Mouse (Mus musculus) spleen, adult 18-20 months (tissue): ENCODE data around the gene Fam209.

Experiments used
- DNase-seq, 2 experiments: peaks; one replicate each; pipeline ENCODE4 v3.0.0; 2022; ENCODE audit warnings: mixed read lengths in 2 of 2

Gene Fam209

GRCm38 (mm10) chr2:172472318-172472717 lies at the start of gene Fam209:
Fam209 (plus strand) TSS chr2:172472520.
- DNase-seq, result no peak

DNA sequence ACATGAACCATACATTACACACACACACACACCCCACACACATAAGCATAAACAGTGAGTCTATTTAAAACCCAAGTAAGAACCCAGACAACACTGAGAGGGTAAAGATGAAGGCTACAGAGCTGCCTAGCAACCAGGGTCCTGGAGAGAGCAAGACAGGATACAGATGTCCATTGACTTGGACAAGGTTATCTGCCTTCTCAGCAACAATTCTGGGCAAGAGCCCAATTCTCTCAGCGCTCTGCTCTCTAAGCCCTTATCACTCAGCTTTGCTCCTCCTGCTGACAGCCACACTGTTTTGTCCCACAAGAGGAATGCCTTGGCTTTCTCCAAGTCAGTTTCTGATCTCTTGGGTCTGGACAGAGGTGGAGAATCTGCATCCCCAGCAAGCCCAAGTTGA lies 41.7 kb upstream of the Fam209 start:
- no peak for DNase-seq

DNA sequence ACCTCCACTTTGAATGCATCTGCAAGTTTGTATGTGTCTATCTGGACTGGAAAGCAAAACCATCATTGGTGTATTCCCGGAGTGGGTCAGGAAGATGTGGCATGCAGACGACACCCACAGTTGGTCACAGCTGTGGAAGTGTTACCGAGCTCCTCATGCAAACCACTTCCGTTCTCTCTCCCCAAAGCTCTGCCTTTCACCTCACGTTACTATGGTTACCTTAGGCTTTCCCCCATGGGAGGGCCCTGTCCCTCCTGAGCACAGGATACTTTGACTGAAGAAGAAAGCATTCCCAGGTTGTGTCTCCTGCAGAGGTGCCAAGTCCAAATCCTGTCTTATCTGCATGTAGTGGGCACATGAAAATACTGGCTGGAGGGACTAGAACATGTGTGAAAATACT lies 38.6 kb upstream of the Fam209 start:
- peak; percentile 52 to 55 for DNase-seq

- peak in 1 of 2 experiments; percentile 24 for DNase-seq
Measured at GRCm38 (mm10) chr2:172437371-172437952, 34.9 kb upstream of the Fam209 start.

- DNase-seq, result peak; percentile 95 to 99
Measured at GRCm38 (mm10) chr2:172439843-172440639, 32.3 kb upstream of the Fam209 start, which contains the start of gene Rtf2. Rtf2 (plus strand) TSS chr2:172440556.

- DNase-seq, result no peak
Measured at GRCm38 (mm10) chr2:172440640-172441005, 31.7 kb upstream of the Fam209 start.

GRCm38 (mm10) chr2:172441176-172441575 lies 31.1 kb upstream of the Fam209 start:
- no peak for DNase-seq

- no peak for DNase-seq
Measured at GRCm38 (mm10) chr2:172445617-172446016, 26.7 kb upstream of the Fam209 start.

GRCm38 (mm10) chr2:172447317-172447716 lies 25.0 kb upstream of the Fam209 start:
- peak in 1 of 2 experiments; percentile 50 for DNase-seq

- DNase-seq, result no peak
Measured at GRCm38 (mm10) chr2:172448329-172448728, 24.0 kb upstream of the Fam209 start.

GRCm38 (mm10) chr2:172450640-172451039 lies 21.7 kb upstream of the Fam209 start:
- DNase-seq, result no peak

DNA sequence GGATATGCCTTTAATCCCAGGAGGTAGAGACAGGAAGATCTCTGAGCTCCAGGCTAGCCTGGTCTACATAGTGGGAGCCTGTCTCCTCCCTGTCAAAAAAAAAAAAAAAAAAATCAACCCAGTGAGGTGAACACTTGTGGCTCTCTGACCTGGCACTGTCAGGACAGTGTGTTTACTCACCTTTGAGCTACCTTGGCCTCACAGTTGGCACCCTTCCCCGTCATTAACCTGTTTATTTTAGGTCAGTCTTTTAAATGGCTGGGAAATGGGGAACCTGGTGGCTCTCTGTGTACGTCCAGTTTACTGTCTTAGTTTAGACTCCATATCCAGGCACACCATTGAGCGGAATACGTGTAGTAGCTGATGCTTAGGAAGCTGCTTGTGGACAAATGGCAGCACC lies 20.3 kb upstream of the Fam209 start:
- DNase-seq, result no peak

DNA sequence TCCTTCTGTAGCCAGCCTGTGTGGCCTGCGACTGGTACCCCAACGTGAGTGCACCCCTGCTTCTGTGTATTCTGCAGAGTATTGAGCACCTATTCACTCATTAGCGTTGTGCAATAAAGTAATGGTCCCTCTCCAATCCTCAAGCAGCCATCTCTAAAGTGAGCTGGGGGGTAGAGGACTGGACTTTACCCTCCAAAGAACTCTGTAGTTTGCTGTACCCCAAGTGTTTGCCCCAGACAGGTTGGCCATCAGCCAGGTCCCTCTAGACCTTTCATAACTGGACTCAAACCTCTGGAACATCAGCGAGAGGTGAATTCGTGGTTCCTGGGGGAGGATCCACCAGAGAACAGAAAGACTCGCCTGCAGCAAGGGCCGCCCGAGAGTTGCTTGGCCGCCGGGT lies 19.9 kb upstream of the Fam209 start:
- DNase-seq, result no peak

- no peak for DNase-seq
Measured at GRCm38 (mm10) chr2:172458496-172458895, 13.8 kb upstream of the Fam209 start, which contains the start of gene Gcnt7. Gcnt7 (minus strand) TSS chr2:172458596.

DNA sequence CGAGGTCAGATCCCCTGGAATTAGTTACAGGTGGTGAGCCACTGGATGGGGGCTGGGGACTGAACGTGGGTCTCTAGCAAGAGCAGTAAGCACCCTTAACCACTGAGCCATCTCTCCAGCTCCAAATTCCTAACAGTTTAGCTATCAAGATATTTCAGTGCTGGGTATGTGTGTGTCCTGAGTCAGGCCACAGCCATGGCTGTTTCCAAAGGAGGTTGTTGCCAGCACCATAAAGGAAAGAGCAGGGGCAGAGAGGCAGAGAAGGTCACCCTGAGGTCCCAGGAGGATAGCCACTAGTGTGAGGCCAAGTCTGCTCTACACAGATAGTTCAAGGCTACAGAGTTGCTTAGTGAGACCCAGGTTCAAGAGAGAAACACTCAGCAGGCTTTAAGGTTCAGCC lies 11.7 kb upstream of the Fam209 start:
- no peak for DNase-seq

DNA sequence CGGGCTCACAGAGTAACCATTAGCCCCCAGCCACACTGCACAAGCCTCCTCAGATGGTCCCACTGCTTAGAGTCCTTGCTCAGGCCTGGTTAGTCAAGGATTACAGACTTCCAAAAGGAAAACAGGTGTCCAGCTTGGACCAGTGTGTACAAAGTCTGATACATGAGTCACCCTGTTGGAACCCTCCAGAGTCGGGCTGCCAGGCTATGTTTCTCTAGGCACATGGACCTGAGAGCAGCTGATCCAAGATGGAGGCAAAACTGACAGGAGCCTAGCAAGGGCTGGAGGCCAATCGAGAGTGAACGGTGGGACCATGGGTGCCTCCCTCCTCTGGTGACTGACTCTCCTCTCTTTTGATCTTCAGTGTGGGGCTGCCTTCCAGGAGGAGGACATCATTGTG lies 9.5 kb upstream of the Fam209 start:
- DNase-seq, result no peak

GRCm38 (mm10) chr2:172466427-172467132 lies 5.7 kb upstream of the Fam209 start:
- no peak for DNase-seq

DNA sequence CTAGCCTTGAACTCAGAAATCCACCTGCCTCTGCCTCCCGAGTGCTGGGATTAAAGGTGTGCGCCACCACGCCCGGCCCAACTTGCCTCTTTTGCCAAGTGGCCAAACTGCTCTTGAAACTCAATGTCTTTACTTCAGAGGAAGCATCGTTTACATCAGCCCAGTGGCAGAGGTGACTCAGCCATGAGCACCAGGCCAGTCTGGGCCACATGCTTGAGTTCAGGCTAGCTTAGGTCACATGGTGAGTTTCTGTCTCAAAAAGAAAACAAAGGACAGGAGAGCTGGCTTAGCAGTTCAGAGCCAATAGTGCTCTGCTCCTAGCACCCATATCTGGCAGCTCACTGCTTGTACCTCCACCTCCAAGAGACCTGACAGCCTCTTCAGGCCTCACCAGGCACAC lies 5.1 kb upstream of the Fam209 start:
- DNase-seq, result no peak

DNA sequence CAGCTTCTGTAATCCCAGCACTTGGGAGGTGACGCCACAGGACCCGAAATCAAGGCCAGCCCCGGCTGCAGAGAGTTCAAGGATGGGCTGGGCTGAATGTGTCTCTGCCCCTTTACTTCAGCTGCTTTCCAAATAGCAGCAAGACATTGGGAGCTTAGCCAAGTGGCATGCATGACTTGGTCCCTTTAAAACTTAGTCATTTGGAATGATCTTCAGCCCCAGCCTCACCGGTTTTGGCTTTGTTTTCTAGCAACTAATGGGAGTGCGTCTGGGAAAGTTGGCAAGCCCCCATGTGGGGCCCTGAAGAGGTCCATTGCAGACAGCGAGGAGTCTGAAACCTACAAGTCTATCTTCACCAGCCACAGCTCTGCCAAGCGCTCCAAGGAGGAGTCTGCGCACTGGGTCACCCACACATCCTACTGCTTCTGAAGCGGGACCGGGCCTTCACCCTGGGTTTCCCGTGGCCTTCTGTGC lies 3.9 kb upstream of the Fam209 start:
- no peak for DNase-seq

DNA sequence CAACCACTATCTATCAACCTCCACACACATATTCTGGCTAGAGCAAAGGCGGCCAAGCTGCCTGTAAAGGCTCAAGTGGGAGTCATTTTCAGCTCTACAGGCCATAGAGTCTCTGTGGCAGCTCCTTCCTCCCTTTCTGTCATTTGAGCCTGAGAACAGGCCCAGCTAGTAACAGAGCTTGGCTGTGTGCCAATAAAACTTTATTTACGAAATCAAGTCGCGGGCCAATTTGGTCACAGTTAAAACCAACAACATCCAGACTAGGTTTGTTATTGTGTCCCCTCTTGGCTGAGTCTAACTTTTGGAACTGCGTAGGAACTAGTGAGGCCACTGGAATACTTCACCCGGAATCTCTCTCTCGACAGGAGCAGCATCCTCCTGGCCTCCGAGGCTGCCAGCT lies 1.3 kb downstream of the Fam209 start:
- DNase-seq, result no peak

- DNase-seq, result peak in 1 of 2 experiments; percentile 49
Measured at GRCm38 (mm10) chr2:172474970-172475369, 2.6 kb downstream of the Fam209 start.

- no peak for DNase-seq
Measured at GRCm38 (mm10) chr2:172476707-172477260, 4.5 kb downstream of the Fam209 start.

DNA sequence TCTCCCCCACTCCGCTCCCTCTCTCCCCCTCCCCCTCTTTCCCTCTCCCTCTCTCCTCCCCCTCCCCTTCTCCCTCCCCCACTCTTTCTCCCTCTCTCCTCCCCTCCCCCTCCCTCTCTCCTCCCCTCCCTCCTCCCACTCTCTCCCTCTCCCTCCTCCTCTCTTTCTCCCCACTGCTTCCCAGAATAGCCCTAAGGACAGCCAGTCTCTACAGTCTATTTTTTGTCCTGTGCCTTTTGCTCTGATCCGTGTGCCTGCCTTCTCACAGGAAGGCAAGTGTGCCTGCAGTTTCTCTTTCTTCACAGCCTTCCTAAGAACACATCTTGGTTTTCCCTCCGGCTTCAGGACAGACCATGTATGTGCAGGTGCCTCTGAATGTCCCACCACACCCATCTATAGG lies 5.0 kb downstream of the Fam209 start:
- DNase-seq, result no peak
